Mouse (Mus musculus) embryonic facial prominence, embryonic 15.5 days (tissue): ENCODE data around the gene Ncbp2. TPM values are rescaled to one million over a fixed set of nuclear protein-coding genes. Genes with fewer than 3 reads are reported as not detected.

Source experiments
- ATAC-seq: fragments of 200-750 bp; cut with Nextera tagmentation; 2 replicates; pipeline ENCODE4 v1.8.0; 2017; ENCODE audit warnings: low read depth, moderate TSS enrichment; ENCODE audit not compliant: insufficient number of reproducible peaks, low FRiP score, low TSS enrichment
- H3K27ac ChIP-seq: fragments of 300-500 bp; sonication (generic); replicated peaks from 2 replicates; pipeline ENCODE4 v1.5.1; 2015; ENCODE audit warnings: mild to moderate bottlenecking, inconsistent platforms
- H3K27me3 ChIP-seq: fragments of 300-500 bp; sonication (generic); 2 replicates; pipeline ENCODE4 v1.6.1; 2015; ENCODE audit warnings: inconsistent platforms
- H3K36me3 ChIP-seq: fragments of 300-500 bp; sonication (generic); 2 replicates; pipeline ENCODE4 v1.6.1; 2015; ENCODE audit warnings: mild to moderate bottlenecking, inconsistent platforms
- H3K4me1 ChIP-seq: fragments of 300-500 bp; sonication (generic); 2 replicates; pipeline ENCODE4 v1.6.1; 2015; ENCODE audit warnings: inconsistent platforms
- H3K4me2 ChIP-seq: fragments of 300-500 bp; sonication (generic); replicated peaks from 2 replicates; pipeline ENCODE4 v1.6.1; 2015; ENCODE audit warnings: mild to moderate bottlenecking, inconsistent platforms
- H3K4me3 ChIP-seq: fragments of 300-500 bp; sonication (generic); replicated peaks from 2 replicates; pipeline ENCODE4 v1.5.1; 2015; ENCODE audit warnings: mild to moderate bottlenecking, inconsistent platforms
- H3K9ac ChIP-seq: fragments of 300-500 bp; sonication (generic); 2 replicates; pipeline ENCODE4 v1.6.1; 2015; ENCODE audit warnings: inconsistent platforms
- H3K9me3 ChIP-seq: fragments of 300-500 bp; sonication (generic); replicated peaks from 2 replicates; pipeline ENCODE4 v1.6.1; 2016; ENCODE audit warnings: inconsistent platforms
- WGBS: fragments of 180-500 bp; shearing (Covaris S2); methylation state at CpG from one replicate; pipeline ENCODE4 v1.1.7; 2015; 5-methylcytosine and 5-hydroxymethylcytosine counted together
- polyA plus RNA-seq: library from polyadenylated mRNA; unstranded; fragments of >200 nt; fragmentation: Nextera tagmentation; extraction: Ambion mirVana; gene quantifications from 2 replicates; pipeline ENCODE4 v1.2.1, GENCODE M21; 2015

The Ncbp2 gene
- 112 and 116 TPM in 2 replicates for polyA plus RNA-seq

DNA sequence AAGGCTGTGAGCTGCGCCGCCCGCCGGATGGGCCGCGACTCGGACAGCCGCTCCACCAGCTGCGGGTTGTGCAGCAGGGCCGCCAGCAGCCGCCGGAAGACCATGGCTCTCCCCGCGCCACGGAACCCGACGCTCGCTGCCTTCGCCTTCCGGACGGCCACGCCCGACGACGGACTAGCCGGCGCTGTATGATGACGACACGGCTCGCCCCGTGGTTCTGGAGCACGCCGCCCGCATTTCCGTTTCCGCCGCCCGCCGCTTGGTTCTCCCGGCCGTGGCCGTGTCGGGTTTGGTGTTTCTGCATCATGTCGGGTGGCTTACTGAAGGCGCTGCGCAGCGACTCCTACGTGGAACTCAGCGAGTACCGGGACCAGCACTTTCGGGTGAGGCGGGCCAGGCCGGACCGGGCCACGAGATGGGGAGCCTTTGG is at the start of gene Ncbp2, which contains the start of gene 0610012G03Rik:
Gene Ncbp2, plus strand, starts transcription at position 169 of the 430 bp plus-strand sequence.
Gene 0610012G03Rik, minus strand, starts transcription at position 150 of the 430 bp plus-strand sequence.
- H3K4me3 ChIP-seq = peak within 1 kb of the TSS; percentile 97

DNA sequence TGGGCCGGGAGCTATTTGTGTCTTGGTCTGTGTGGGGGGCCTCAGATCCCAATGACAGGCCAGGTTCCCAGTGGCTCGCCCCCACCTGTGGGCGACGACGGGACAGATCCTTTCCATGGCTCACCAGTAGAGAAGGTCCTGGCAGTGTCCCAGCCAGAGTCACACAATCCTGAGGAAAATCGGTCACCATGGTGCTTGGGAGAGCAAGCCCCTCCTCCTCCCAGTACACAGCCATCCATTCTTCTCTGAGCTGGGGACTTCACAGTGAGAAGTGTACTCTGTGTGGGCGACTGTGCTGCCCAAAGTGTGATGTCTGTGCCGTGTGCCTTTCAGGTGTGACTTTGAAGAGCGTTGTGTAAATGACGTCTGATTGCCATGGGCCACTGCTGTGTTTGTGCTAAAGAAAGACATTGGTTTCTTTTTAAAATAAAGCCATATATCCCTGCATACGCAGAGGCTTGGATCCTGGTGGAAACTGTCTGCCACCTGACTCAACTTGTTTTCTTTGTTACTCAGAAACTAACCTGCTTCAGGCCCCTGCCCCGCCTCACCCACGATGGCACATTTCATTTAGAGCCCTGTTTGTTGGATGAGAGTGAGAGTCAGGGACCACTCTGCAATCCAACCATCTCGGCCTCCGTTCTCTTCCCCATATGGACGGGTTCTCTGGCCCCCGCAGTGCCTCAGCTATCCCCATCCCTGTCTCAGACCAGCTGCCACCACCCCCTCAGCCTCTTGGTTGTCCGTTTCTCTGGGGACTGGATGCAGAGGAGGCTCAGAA is 49.6 kb upstream of the Ncbp2 start:
- ATAC-seq = no peak
- 70% methylated on average over 18 of the region's 18 CpGs for WGBS

More for the DNA sequence above, at the start of gene Ncbp2, which contains the start of gene 0610012G03Rik:
- peaks cover 23% of the 10 kb centered on the region for H3K36me3 ChIP-seq
- no peaks in the 10 kb centered on the region for H3K27me3 ChIP-seq
- peak within 1 kb of the TSS; percentile 79 for H3K4me2 ChIP-seq
- peak within 1 kb of the TSS; percentile 90 for H3K27ac ChIP-seq
- WGBS = under 1% methylated on average over 55 of the region's 55 CpGs
- peak; percentile 86 for ATAC-seq
- peak within 1 kb of the TSS; percentile 94 for H3K9ac ChIP-seq
- no peaks in the 10 kb centered on the region for H3K9me3 ChIP-seq
- H3K4me1 ChIP-seq = peaks cover 37% of the 10 kb centered on the region

GRCm38 (mm10) chr16:31901886-31902285 is 46.4 kb upstream of the Ncbp2 start:
- WGBS = 88% methylated on average over 1 of the region's 1 CpGs
- Histone ChIP-seq H3K27ac (no peak overlapping the region), H3K4me3 (no peak overlapping the region), H3K4me1 (peaks cover 22% of the 10 kb centered on the region), H3K27me3 (no peaks in the 10 kb centered on the region), H3K36me3 (no peaks in the 10 kb centered on the region), H3K9me3 (0 out of 2 replicates have a peak, but pooled peaks cover 3% of the 10 kb centered on the region), H3K9ac (no peak overlapping the region), H3K4me2 (no peak overlapping the region)
- no peak for ATAC-seq

More for the DNA sequence above, 49.6 kb upstream of the Ncbp2 start:
- Histone ChIP-seq H3K4me3 (no peak overlapping the region), H3K4me1 (peaks cover 11% of the 10 kb centered on the region), H3K4me2 (no peak overlapping the region), H3K27ac (no peak overlapping the region), H3K36me3 (no peaks in the 10 kb centered on the region), H3K9ac (no peak overlapping the region), H3K27me3 (no peaks in the 10 kb centered on the region), H3K9me3 (0 out of 2 replicates have a peak, but pooled peaks cover 3% of the 10 kb centered on the region)

DNA sequence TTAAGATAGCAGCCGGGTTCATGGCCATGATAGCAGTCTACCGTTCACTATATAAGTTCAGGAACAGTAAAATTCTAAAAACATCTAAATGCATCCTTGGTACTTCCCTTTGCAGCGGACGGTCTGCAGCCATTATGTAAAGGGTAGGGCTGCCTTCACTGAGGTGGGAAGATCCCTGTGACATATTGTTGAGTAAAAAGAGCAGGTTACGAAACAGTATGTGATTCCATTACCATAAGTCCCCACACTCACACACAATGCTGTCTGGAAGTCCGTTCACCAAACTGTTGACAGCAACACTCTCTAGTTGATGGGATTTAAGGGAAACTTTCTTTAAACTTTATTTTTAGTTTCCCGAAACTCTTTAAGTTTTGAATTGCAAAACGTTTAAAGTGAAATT is 45.1 kb upstream of the Ncbp2 start:
- H3K4me3 ChIP-seq = no peak overlapping the region
- H3K27me3 ChIP-seq = no peaks in the 10 kb centered on the region
- no peak overlapping the region for H3K27ac ChIP-seq
- ATAC-seq = no peak
- H3K9ac ChIP-seq = no peak overlapping the region
- peaks cover 15% of the 10 kb centered on the region; the same call in 1 of the 2 replicates for H3K4me1 ChIP-seq
- H3K36me3 ChIP-seq = no peaks in the 10 kb centered on the region
- 87% methylated on average over 8 of the region's 8 CpGs for WGBS
- H3K4me2 ChIP-seq = no peak overlapping the region
- 0 out of 2 replicates have a peak, but pooled peaks cover 3% of the 10 kb centered on the region for H3K9me3 ChIP-seq

- peaks cover 15% of the 10 kb centered on the region; the same call in 1 of the 2 replicates for H3K4me1 ChIP-seq
- no peak overlapping the region for H3K4me2 ChIP-seq
- no peak for ATAC-seq
- no peak overlapping the region for H3K27ac ChIP-seq
- no peaks in the 10 kb centered on the region for H3K36me3 ChIP-seq
- H3K27me3 ChIP-seq = no peaks in the 10 kb centered on the region
- no peak overlapping the region for H3K4me3 ChIP-seq
- no peaks in the 10 kb centered on the region for H3K9me3 ChIP-seq
- WGBS = 75% methylated on average over 4 of the region's 4 CpGs
- H3K9ac ChIP-seq = no peak overlapping the region
Observed at GRCm38 (mm10) chr16:31905331-31905730, 43.0 kb upstream of the Ncbp2 start.

DNA sequence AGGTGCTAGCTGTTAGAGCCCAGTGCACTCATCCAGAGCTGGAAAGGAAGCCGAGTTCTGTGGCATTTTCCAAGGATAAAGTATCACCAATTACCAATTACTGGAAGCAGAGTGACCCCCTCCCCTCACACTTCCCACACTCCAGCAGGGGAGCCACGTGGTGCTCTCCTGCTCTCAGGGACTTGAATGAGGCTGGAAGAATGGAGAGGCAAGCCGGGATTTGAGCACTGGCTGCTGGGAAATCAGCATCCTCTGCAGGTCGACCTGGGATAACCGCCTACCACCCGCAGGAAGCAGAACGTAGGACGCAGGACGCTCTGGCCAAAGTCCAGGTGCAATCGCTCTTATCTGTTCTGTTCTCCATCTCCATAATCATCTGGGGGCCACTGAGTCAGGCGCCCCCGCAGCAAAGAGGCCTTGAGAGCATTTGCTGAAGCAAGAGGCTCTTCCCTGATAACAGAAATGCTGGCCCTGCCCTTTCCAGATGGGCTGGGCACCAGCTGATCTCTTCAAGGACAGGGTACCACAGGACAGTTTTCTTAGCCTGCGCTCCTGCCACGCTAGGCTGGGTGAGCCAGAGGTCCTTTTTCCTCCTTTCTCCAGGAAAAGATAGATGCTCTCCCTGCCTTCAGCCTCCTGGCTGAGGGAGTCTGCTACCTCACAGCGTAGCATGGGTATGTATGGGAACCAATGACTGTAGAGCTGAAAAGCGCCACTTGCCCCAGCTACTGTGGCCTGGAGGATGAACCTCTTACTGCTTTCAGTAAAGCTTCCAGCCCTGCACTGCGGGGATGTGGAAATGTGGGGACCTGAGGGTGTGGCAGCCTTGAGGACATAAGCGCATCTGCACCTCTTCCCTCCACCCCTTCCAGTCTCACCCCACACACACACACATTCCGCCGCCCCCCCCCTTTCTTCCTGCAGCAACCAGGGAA is 42.2 kb upstream of the Ncbp2 start:
- Histone ChIP-seq H3K27ac (no peak overlapping the region), H3K9ac (no peak overlapping the region), H3K36me3 (no peaks in the 10 kb centered on the region), H3K9me3 (no peaks in the 10 kb centered on the region), H3K4me3 (no peak overlapping the region), H3K27me3 (no peaks in the 10 kb centered on the region), H3K4me1 (peaks cover 15% of the 10 kb centered on the region; the same call in 1 of the 2 replicates), H3K4me2 (peak overlapping the region; percentile 42)
- no peak for ATAC-seq
- WGBS = 29% methylated on average over 20 of the region's 20 CpGs

- WGBS = 10% methylated on average over 9 of the region's 9 CpGs
- Histone ChIP-seq H3K36me3 (no peaks in the 10 kb centered on the region), H3K27me3 (no peaks in the 10 kb centered on the region), H3K4me1 (peaks cover 15% of the 10 kb centered on the region; the same call in 1 of the 2 replicates), H3K4me3 (peak overlapping the region; percentile 13; the same call in 1 of the 2 replicates), H3K9me3 (no peaks in the 10 kb centered on the region), H3K4me2 (peak overlapping the region; percentile 42), H3K27ac (no peak overlapping the region), H3K9ac (no peak overlapping the region)
- ATAC-seq = no peak
Observed at GRCm38 (mm10) chr16:31906896-31907295, 41.4 kb upstream of the Ncbp2 start.

- Histone ChIP-seq H3K4me3 (no peak overlapping the region), H3K27ac (no peak overlapping the region), H3K27me3 (no peaks in the 10 kb centered on the region), H3K4me1 (peaks cover 15% of the 10 kb centered on the region; the same call in 1 of the 2 replicates), H3K36me3 (no peaks in the 10 kb centered on the region), H3K4me2 (0 out of 2 replicates have a peak overlapping the region, but pooled peaks have one; percentile 4), H3K9ac (no peak overlapping the region), H3K9me3 (no peaks in the 10 kb centered on the region)
- ATAC-seq = no peak
- WGBS = 56% methylated on average over 11 of the region's 11 CpGs
Observed at GRCm38 (mm10) chr16:31908959-31909358, 39.4 kb upstream of the Ncbp2 start.

- Histone ChIP-seq H3K4me3 (no peak overlapping the region), H3K4me2 (no peak overlapping the region), H3K9ac (no peak overlapping the region), H3K36me3 (no peaks in the 10 kb centered on the region), H3K9me3 (no peaks in the 10 kb centered on the region), H3K27ac (no peak overlapping the region), H3K4me1 (peaks cover 15% of the 10 kb centered on the region; the same call in 1 of the 2 replicates), H3K27me3 (no peaks in the 10 kb centered on the region)
- 70% methylated on average over 10 of the region's 10 CpGs for WGBS
- no peak for ATAC-seq
Observed at GRCm38 (mm10) chr16:31910281-31910847, 37.9 kb upstream of the Ncbp2 start.

DNA sequence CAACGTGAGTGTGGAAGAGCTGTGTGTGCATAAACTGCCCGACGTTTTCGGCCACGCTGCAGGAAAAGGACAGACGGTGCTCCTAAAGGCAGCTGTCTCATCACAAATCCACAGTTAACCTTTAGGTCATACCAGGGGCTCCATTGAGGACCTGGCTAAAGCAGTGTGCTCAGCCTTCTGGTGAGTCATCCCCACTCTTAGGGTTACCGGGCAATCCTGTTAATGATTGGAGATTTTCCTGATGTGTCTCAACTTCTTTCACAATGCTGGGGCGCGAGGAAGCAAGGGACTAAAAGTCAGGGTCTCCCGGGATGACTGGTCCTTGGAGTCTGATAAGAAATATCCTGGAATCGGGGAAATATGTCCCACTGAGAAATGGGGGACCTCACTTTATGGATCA is 30.5 kb upstream of the Ncbp2 start:
- Histone ChIP-seq H3K4me1 (no peaks in the 10 kb centered on the region), H3K27me3 (no peaks in the 10 kb centered on the region), H3K27ac (no peak overlapping the region), H3K36me3 (no peaks in the 10 kb centered on the region), H3K4me2 (peak overlapping the region; percentile 20; the same call in 1 of the 2 replicates), H3K4me3 (no peak overlapping the region), H3K9ac (no peak overlapping the region), H3K9me3 (no peaks in the 10 kb centered on the region)
- no peak for ATAC-seq
- 77% methylated on average over 11 of the region's 11 CpGs for WGBS
